In genomic region chr9:9779646-9780045, GRCm38 (mm10) we compare ENCODE assay signal across 19 mouse cellular contexts.
DNase-seq lines count a peak whose midpoint lies in the region; ATAC-seq and TF ChIP-seq lines count a peak whose summit lies in the region.
"Had no signal": no experiment of that assay in that cellular context is flagged by ENCODE, and none has a peak within 500 bp of the region (broad histone marks: within the 10 kb centered on the region; RNA-seq: fewer than 3 reads in every experiment).

No protein-coding gene starts in this region.

- no peak overlapping the region for H3K4me3 ChIP-seq in kidney, adult 2 months (ENCODE audit: insufficient read depth, low read depth, low read length)
- no peak overlapping the region for H3K4me3 ChIP-seq in kidney, embryonic 15.5 days (replicated peaks)
- H3K4me3 ChIP-seq in midbrain, embryonic 14.5 days (replicated peaks; ENCODE audit: low read depth, low read length): no peak overlapping the region
- H3K4me3 ChIP-seq in midbrain, embryonic 11.5 days (ENCODE audit: low read depth, low read length): no peak overlapping the region
- H3K4me3 ChIP-seq: embryonic facial prominence, embryonic 13.5 days; forebrain, embryonic 13.5 days; forebrain, embryonic 15.5 days had no signal

- TF ChIP-seq POLR2A in kidney, adult 2 months (IDR thresholded peaks at IDR 0.05; ENCODE audit: low read depth, low read length): no peak

- no peaks in the 10 kb centered on the region for H3K27me3 ChIP-seq in kidney, adult 2 months (replicated peaks; ENCODE audit: control insufficient read depth, insufficient read depth, low read length)
- H3K27me3 ChIP-seq in kidney, embryonic 15.5 days: no peaks in the 10 kb centered on the region
- H3K27me3 ChIP-seq in midbrain, embryonic 14.5 days (ENCODE audit: control insufficient read depth, insufficient read depth, low read length): no peaks in the 10 kb centered on the region
- H3K27me3 ChIP-seq in midbrain, embryonic 11.5 days (ENCODE audit: control insufficient read depth, insufficient read depth, low read length): no peaks in the 10 kb centered on the region
- H3K27me3 ChIP-seq: embryonic facial prominence, embryonic 13.5 days; forebrain, embryonic 13.5 days; forebrain, embryonic 15.5 days had no signal

- no peaks in the 10 kb centered on the region for H3K9me3 ChIP-seq in kidney, embryonic 15.5 days (replicated peaks)
- H3K9me3 ChIP-seq in midbrain, embryonic 14.5 days (ENCODE audit: control insufficient read depth, low read length): no peaks in the 10 kb centered on the region
- no peaks in the 10 kb centered on the region for H3K9me3 ChIP-seq in midbrain, embryonic 11.5 days (ENCODE audit: control insufficient read depth, low read length)
- H3K9me3 ChIP-seq: embryonic facial prominence, embryonic 13.5 days; forebrain, embryonic 13.5 days; forebrain, embryonic 15.5 days had no signal

- no peak overlapping the region for H3K4me2 ChIP-seq in kidney, embryonic 15.5 days
- no peak overlapping the region for H3K4me2 ChIP-seq in midbrain, embryonic 14.5 days (ENCODE audit: low read length)
- H3K4me2 ChIP-seq in midbrain, embryonic 11.5 days: no peak overlapping the region
- H3K4me2 ChIP-seq: embryonic facial prominence, embryonic 13.5 days; forebrain, embryonic 13.5 days; forebrain, embryonic 15.5 days had no signal

- H3K9ac ChIP-seq in kidney, embryonic 15.5 days: no peak overlapping the region
- no peak overlapping the region for H3K9ac ChIP-seq in midbrain, embryonic 14.5 days (replicated peaks; ENCODE audit: low read length)
- H3K9ac ChIP-seq in midbrain, embryonic 11.5 days (ENCODE audit: low read length): no peak overlapping the region
- H3K9ac ChIP-seq: embryonic facial prominence, embryonic 13.5 days; forebrain, embryonic 13.5 days; forebrain, embryonic 15.5 days; forebrain, postnatal 0 days had no signal

- DNase-seq in kidney, adult 2 months: peak; percentile 2
- DNase-seq in kidney, postnatal 14 days: peak; percentile 2
- no peak for DNase-seq in kidney, adult 18-20 months
- DNase-seq in midbrain, embryonic 14.5 days: peak; percentile 6
- DNase-seq in midbrain, embryonic 11.5 days (ENCODE audit: low spot score, missing footprints): no peak
- DNase-seq in retina, postnatal 1 day: no peak
- DNase-seq: adrenal gland, adult 2 months; adrenal gland, postnatal 10 days; adrenal gland, postnatal 25 days; cerebellum, adult 11-12 months; cerebellum, adult 2 months; cerebellum, adult 9-10 months; cerebellum, postnatal 10 days; cerebellum, postnatal 25 days; forebrain, postnatal 0 days had no signal

- H3K27ac ChIP-seq in kidney, adult 2 months (ENCODE audit: insufficient read depth, low read depth, low read length): no peak overlapping the region
- H3K27ac ChIP-seq in kidney, embryonic 15.5 days: no peak overlapping the region
- H3K27ac ChIP-seq in midbrain, embryonic 14.5 days (replicated peaks; ENCODE audit: low read depth, low read length): no peak overlapping the region
- no peak overlapping the region for H3K27ac ChIP-seq in midbrain, embryonic 11.5 days (ENCODE audit: low read depth, low read length)
- H3K27ac ChIP-seq: embryonic facial prominence, embryonic 13.5 days; forebrain, embryonic 13.5 days; forebrain, embryonic 15.5 days had no signal

- 56% methylated on average over 3 of the region's 3 CpGs for WGBS in kidney, adult 2 months
- 52% methylated on average over 3 of the region's 3 CpGs for WGBS in kidney, embryonic 15.5 days
- 72% methylated on average over 3 of the region's 3 CpGs for WGBS in midbrain, embryonic 14.5 days
- WGBS in midbrain, embryonic 11.5 days: 78% methylated on average over 3 of the region's 3 CpGs

- no peak for ATAC-seq in kidney, embryonic 15.5 days (replicated peaks; ENCODE audit: low FRiP score)
- no peak for ATAC-seq in midbrain, embryonic 14.5 days (ENCODE audit: low FRiP score, low TSS enrichment)
- no peak for ATAC-seq in midbrain, embryonic 11.5 days (ENCODE audit: low FRiP score)
- ATAC-seq: forebrain, embryonic 13.5 days; forebrain, embryonic 15.5 days; forebrain, postnatal 0 days had no signal

- no peaks in the 10 kb centered on the region for H3K4me1 ChIP-seq in kidney, adult 2 months (ENCODE audit: control insufficient read depth, insufficient read depth, low read length)
- no peaks in the 10 kb centered on the region for H3K4me1 ChIP-seq in kidney, embryonic 15.5 days
- H3K4me1 ChIP-seq in midbrain, embryonic 14.5 days (ENCODE audit: control insufficient read depth, insufficient read depth, low read length): no peaks in the 10 kb centered on the region
- H3K4me1 ChIP-seq in midbrain, embryonic 11.5 days (ENCODE audit: control insufficient read depth, insufficient read depth, low read length): no peaks in the 10 kb centered on the region
- H3K4me1 ChIP-seq: embryonic facial prominence, embryonic 13.5 days; forebrain, embryonic 13.5 days; forebrain, embryonic 15.5 days had no signal

- no peak for TF ChIP-seq CTCF in kidney, adult 2 months (conservative IDR thresholded peaks at IDR 0.05; ENCODE audit: insufficient read depth, insufficient read length, low read depth, low read length)

- H3K36me3 ChIP-seq in kidney, adult 2 months (ENCODE audit: control insufficient read depth, insufficient read depth, low read length): no peaks in the 10 kb centered on the region
- no peaks in the 10 kb centered on the region for H3K36me3 ChIP-seq in kidney, embryonic 15.5 days
- no peaks in the 10 kb centered on the region for H3K36me3 ChIP-seq in midbrain, embryonic 14.5 days (ENCODE audit: control insufficient read depth, insufficient read depth, low read length)
- H3K36me3 ChIP-seq in midbrain, embryonic 11.5 days (ENCODE audit: control insufficient read depth, insufficient read depth, low read length): no peaks in the 10 kb centered on the region
- H3K36me3 ChIP-seq: embryonic facial prominence, embryonic 13.5 days; forebrain, embryonic 15.5 days had no signal

Comparison
In these comparisons a context has a peak if more than half of its experiments do, and no peak if none do; other contexts are left out.
1. DNase-seq: peak in kidney, adult 2 months (single experiment), kidney, postnatal 14 days (single experiment) and midbrain, embryonic 14.5 days (single experiment); none in kidney, adult 18-20 months (single experiment), midbrain, embryonic 11.5 days (single experiment) and retina, postnatal 1 day (single experiment).